Mouse (Mus musculus) lung, postnatal 0 days (tissue): ENCODE measurements around the gene Gcn1l1. TPM values are rescaled to one million over a fixed set of nuclear protein-coding genes. Genes with fewer than 3 reads are reported as not detected.

Experiments
- ATAC-seq: fragments of 200-750 bp; cut with Nextera tagmentation; 2 replicates; pipeline ENCODE4 v1.8.0; 2017; ENCODE audit warnings: moderate library complexity
- DNase-seq: peaks from one replicate; pipeline ENCODE4 v3.0.0-alpha.2; 2016; ENCODE audit warnings: low spot score
- H3K27ac ChIP-seq: fragments of 300-500 bp; sonication (generic); 2 replicates; pipeline ENCODE4 v1.5.1; 2014; ENCODE audit warnings: antibody characterized with exemption, mild to moderate bottlenecking, low read length, mixed read lengths
- H3K27me3 ChIP-seq: fragments of 300-500 bp; sonication (generic); replicated peaks from 2 replicates; pipeline ENCODE4 v1.6.1; 2014; ENCODE audit warnings: low read length, mixed read lengths; ENCODE audit not compliant: insufficient read depth
- H3K36me3 ChIP-seq: fragments of 300-500 bp; sonication (generic); 2 replicates; pipeline ENCODE4 v1.6.1; 2014; ENCODE audit warnings: low read length, mixed read lengths; ENCODE audit not compliant: insufficient read depth
- H3K4me1 ChIP-seq: fragments of 300-500 bp; sonication (generic); 2 replicates; pipeline ENCODE4 v1.6.1; 2014; ENCODE audit warnings: antibody characterized with exemption, low read depth, low read length, mixed read lengths; ENCODE audit not compliant: insufficient read depth
- H3K4me2 ChIP-seq: fragments of 300-500 bp; sonication (generic); replicated peaks from 2 replicates; pipeline ENCODE4 v1.6.1; 2014; ENCODE audit warnings: low read depth, mild to moderate bottlenecking, low read length, moderate library complexity, mixed read lengths
- H3K4me3 ChIP-seq: fragments of 300-500 bp; sonication (generic); 2 replicates; pipeline ENCODE4 v1.5.1; 2014; ENCODE audit warnings: low read depth, low read length
- H3K9ac ChIP-seq: fragments of 300-500 bp; sonication (generic); replicated peaks from 2 replicates; pipeline ENCODE4 v1.6.1; 2014; ENCODE audit warnings: low read depth, mild to moderate bottlenecking
- H3K9me3 ChIP-seq: fragments of 300-500 bp; sonication (generic); 2 replicates; pipeline ENCODE4 v1.6.1; 2016; ENCODE audit warnings: low read length, mixed read lengths
- CTCF ChIP-seq: IDR thresholded peaks from 2 replicates; pipeline ENCODE4 v1.5.1; 2016; ENCODE audit warnings: antibody characterized with exemption, mild to moderate bottlenecking
- EP300 ChIP-seq: IDR thresholded peaks from 2 replicates; pipeline ENCODE4 v1.6.1; 2016; ENCODE audit warnings: antibody characterized with exemption, mild to moderate bottlenecking, control low read depth
- WGBS: fragments of 180-500 bp; shearing (Covaris S2); extraction: QIAGEN DNeasy Blood & Tissue Kit; methylation state at CpG from one replicate; pipeline ENCODE4 v1.1.7; 2014; 5-methylcytosine and 5-hydroxymethylcytosine counted together
- polyA plus RNA-seq: library from polyadenylated mRNA; unstranded; fragments of >200 nt; fragmentation: Nextera tagmentation; extraction: Ambion mirVana; gene quantifications from 2 replicates; pipeline ENCODE4 v1.2.1, GENCODE M21; 2015

The Gcn1l1 gene
- polyA plus RNA-seq, 1 experiment from 2014 or later, result 13.1 TPM

GRCm38 (mm10) chr5:115547421-115547820, 17.6 kb upstream of the Gcn1l1 start:
- TF ChIP-seq EP300 (no peak), CTCF (no peak)
- no peaks in the 10 kb centered on the region for H3K9me3 ChIP-seq
- peaks cover 14% of the 10 kb centered on the region for H3K4me1 ChIP-seq
- no peak overlapping the region for H3K9ac ChIP-seq
- no peak overlapping the region for H3K4me2 ChIP-seq
- ATAC-seq (no peak), DNase-seq (no peak)
- WGBS, result 81% methylated on average over 7 of the region's 7 CpGs
- H3K27ac ChIP-seq, result no peak overlapping the region
- peaks cover 28% of the 10 kb centered on the region; the same call in 1 of the 2 replicates for H3K36me3 ChIP-seq
- no peaks in the 10 kb centered on the region for H3K27me3 ChIP-seq
- no peak overlapping the region for H3K4me3 ChIP-seq

DNA sequence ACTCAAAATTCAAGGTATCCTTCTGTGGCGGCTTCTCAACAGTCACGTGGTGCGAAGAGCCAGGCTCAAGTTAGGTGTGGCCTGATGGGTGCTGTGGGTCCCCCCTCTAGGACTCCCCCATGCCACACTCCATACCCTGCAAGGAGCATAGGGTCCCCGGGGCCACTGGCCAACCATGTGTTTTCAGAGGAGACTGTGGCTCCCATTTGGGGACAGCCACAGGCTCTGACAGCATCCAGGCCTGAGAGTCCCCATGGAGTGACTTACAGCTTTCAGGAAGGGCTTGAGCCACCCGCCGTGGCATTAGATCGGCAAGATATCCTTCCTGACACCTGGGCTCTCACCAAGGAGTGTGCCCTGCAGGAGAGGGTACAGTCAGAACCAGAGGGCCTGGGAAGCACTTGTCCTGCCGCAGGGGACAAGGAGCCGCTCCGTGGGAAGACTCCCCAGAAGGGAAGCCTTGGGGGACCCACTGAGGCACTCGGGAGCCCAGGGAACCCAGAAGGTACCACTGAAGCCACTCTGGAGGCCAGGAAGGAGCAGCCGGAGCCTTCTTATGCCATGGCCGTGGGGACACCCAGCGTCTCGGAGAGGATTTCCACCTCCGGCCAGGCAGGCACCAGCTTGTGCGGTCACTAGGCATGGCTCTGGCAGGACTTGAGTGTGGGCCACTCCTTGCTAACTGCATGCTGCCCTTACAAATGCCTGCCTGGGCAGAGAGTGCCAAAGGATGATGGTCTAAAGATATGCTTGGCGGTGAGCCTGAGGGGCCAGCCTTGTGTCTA, 16.4 kb upstream of the Gcn1l1 start:
- DNase-seq (no peak), ATAC-seq (no peak)
- TF ChIP-seq CTCF (no peak), EP300 (no peak)
- Histone ChIP-seq H3K27me3 (no peaks in the 10 kb centered on the region), H3K9ac (no peak overlapping the region), H3K9me3 (no peaks in the 10 kb centered on the region), H3K4me2 (no peak overlapping the region), H3K27ac (no peak overlapping the region), H3K36me3 (peaks cover 35% of the 10 kb centered on the region), H3K4me3 (no peak overlapping the region), H3K4me1 (peaks cover 3% of the 10 kb centered on the region)
- 91% methylated on average over 18 of the region's 18 CpGs for WGBS

DNA sequence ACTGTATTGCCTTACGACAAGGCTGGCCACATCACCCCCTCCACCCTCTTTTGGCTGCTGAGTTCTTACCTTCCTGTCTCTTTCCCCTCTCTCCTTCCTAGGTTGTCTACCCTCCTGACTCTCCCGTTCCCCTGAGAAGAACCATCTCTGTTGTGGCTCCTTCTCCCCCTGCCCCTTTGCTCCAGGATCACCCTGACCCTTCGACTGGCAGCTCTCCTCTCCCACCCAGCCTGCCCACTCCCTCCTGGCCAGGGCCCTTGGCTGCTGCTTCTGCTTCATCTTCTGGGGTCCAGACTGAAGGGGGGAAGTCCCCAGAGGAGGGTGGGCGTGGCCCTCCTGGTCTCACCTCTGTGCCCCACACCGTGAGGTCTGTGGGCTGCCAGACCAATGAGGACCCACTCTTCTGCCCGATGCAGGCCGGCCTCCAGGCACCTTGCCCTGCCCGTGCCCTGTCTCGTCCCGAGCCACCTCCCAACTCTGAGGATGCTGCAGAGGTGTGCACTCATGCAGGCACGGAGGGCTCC, 14.5 kb upstream of the Gcn1l1 start:
- TF ChIP-seq EP300 (no peak), CTCF (no peak)
- H3K4me3 ChIP-seq, result no peak overlapping the region
- DNase-seq, result no peak
- H3K27ac ChIP-seq, result no peak overlapping the region
- no peak overlapping the region for H3K4me2 ChIP-seq
- ATAC-seq, result no peak
- H3K4me1 ChIP-seq, result no peaks in the 10 kb centered on the region; the same call in 1 of the 2 replicates
- no peaks in the 10 kb centered on the region for H3K27me3 ChIP-seq
- H3K36me3 ChIP-seq, result peaks cover 40% of the 10 kb centered on the region
- no peak overlapping the region for H3K9ac ChIP-seq
- 75% methylated on average over 8 of the region's 11 CpGs for WGBS
- H3K9me3 ChIP-seq, result no peaks in the 10 kb centered on the region

GRCm38 (mm10) chr5:115551386-115551785, 13.7 kb upstream of the Gcn1l1 start:
- no peak for ATAC-seq
- DNase-seq, result no peak
- H3K9me3 ChIP-seq, result no peaks in the 10 kb centered on the region
- TF ChIP-seq CTCF, result no peak
- TF ChIP-seq EP300, result no peak
- no peaks in the 10 kb centered on the region for H3K27me3 ChIP-seq
- H3K27ac ChIP-seq, result no peak overlapping the region
- no peak overlapping the region for H3K4me3 ChIP-seq
- 79% methylated on average over 12 of the region's 12 CpGs for WGBS
- peaks cover 4% of the 10 kb centered on the region; the same call in 1 of the 2 replicates for H3K4me1 ChIP-seq
- peaks cover 31% of the 10 kb centered on the region for H3K36me3 ChIP-seq
- H3K4me2 ChIP-seq, result no peak overlapping the region
- no peak overlapping the region for H3K9ac ChIP-seq

- DNase-seq (no peak), ATAC-seq (no peak)
- 83% methylated on average over 13 of the region's 13 CpGs for WGBS
- Histone ChIP-seq H3K4me3 (no peak overlapping the region), H3K9ac (no peak overlapping the region), H3K9me3 (no peaks in the 10 kb centered on the region), H3K4me2 (no peak overlapping the region), H3K4me1 (peaks cover 4% of the 10 kb centered on the region; the same call in 1 of the 2 replicates), H3K27ac (no peak overlapping the region), H3K36me3 (peaks cover 30% of the 10 kb centered on the region), H3K27me3 (no peaks in the 10 kb centered on the region)
- no peak for TF ChIP-seq EP300
- TF ChIP-seq CTCF, result no peak
These were observed 13.3 kb upstream of the Gcn1l1 start for GRCm38 (mm10) chr5:115551799-115552198.

- Histone ChIP-seq H3K4me2 (no peak overlapping the region), H3K4me3 (no peak overlapping the region), H3K9ac (no peak overlapping the region), H3K36me3 (peaks cover 16% of the 10 kb centered on the region), H3K4me1 (peaks cover 4% of the 10 kb centered on the region; the same call in 1 of the 2 replicates), H3K27me3 (no peaks in the 10 kb centered on the region), H3K27ac (no peak overlapping the region), H3K9me3 (no peaks in the 10 kb centered on the region)
- ATAC-seq (no peak), DNase-seq (no peak)
- WGBS, result 82% methylated on average over 32 of the region's 33 CpGs
- TF ChIP-seq EP300 (no peak), CTCF (no peak)
These were observed 11.1 kb upstream of the Gcn1l1 start for GRCm38 (mm10) chr5:115553801-115554420.
